Mouse (Mus musculus): Measurements from ENCODE around the gene Acan. TPM values are rescaled to one million over a fixed set of nuclear protein-coding genes. Genes with fewer than 3 reads are reported as not detected.

Acan gene
- total and polyA plus RNA-seq, 3 experiments = 0.11 to 0.61 (median 0.26) TPM

- DNase-seq = peak; percentile 31 to 63
- no peak overlapping the region for H3K27ac ChIP-seq
- intact Hi-C loops (cut with DNase I) = loop anchor here (1.0 to 5.0 kb wide), 2 partner anchors 156 to 288 kb away; no protein-coding TSS in a partner anchor
- no peak overlapping the region for H3K4me3 ChIP-seq
- no peaks in the 10 kb centered on the region for H3K79me2 ChIP-seq (replicated peaks; ENCODE audit: control insufficient read depth, insufficient read depth, low read length)
- H3K4me1 ChIP-seq (ENCODE audit: control insufficient read depth, insufficient read depth, low read length) = no peaks in the 10 kb centered on the region
- 23% methylated on average over 7 of the region's 7 CpGs for WGBS
- no peak for TF ChIP-seq EP300 (IDR thresholded peaks at IDR 0.05; ENCODE audit: insufficient read depth, low read depth, low read length)
- TF ChIP-seq POLR2A (IDR thresholded peaks at IDR 0.05; ENCODE audit: insufficient read depth, low read depth, low read length) = no peak
- TF ChIP-seq CTCF (IDR thresholded peaks at IDR 0.05) = peak; percentile 84
- H3K27me3 ChIP-seq (ENCODE audit: control insufficient read depth, insufficient read depth, low read length) = no peaks in the 10 kb centered on the region
- no peaks in the 10 kb centered on the region for H3K36me3 ChIP-seq (ENCODE audit: control insufficient read depth, insufficient read depth, low read length)
- H3K9ac ChIP-seq (ENCODE audit: low read depth, low read length) = no peak overlapping the region
These were observed 27.5 kb downstream of the Acan start for GRCm38 (mm10) chr7:79080572-79081399.

- no peak for DNase-seq
- Histone ChIP-seq H3K27me3 (ENCODE audit: control insufficient read depth, insufficient read depth, low read length) (no peaks in the 10 kb centered on the region), H3K4me3 (no peak overlapping the region), H3K27ac (no peak overlapping the region), H3K36me3 (ENCODE audit: control insufficient read depth, insufficient read depth, low read length) (no peaks in the 10 kb centered on the region), H3K4me1 (ENCODE audit: control insufficient read depth, insufficient read depth, low read length) (no peaks in the 10 kb centered on the region), H3K79me2 (replicated peaks; ENCODE audit: control insufficient read depth, insufficient read depth, low read length) (no peaks in the 10 kb centered on the region), H3K9ac (ENCODE audit: low read depth, low read length) (no peak overlapping the region)
- no peak for TF ChIP-seq EP300 (IDR thresholded peaks at IDR 0.05; ENCODE audit: insufficient read depth, low read depth, low read length)
- no peak for TF ChIP-seq POLR2A (IDR thresholded peaks at IDR 0.05; ENCODE audit: insufficient read depth, low read depth, low read length)
- TF ChIP-seq CTCF (IDR thresholded peaks at IDR 0.05) = peak; percentile 70
- intact Hi-C loops (cut with DNase I) = no loop called here
- WGBS = 71% methylated on average over 4 of the region's 4 CpGs
These were observed 35.8 kb downstream of the Acan start for GRCm38 (mm10) chr7:79089111-79089510.

DNA sequence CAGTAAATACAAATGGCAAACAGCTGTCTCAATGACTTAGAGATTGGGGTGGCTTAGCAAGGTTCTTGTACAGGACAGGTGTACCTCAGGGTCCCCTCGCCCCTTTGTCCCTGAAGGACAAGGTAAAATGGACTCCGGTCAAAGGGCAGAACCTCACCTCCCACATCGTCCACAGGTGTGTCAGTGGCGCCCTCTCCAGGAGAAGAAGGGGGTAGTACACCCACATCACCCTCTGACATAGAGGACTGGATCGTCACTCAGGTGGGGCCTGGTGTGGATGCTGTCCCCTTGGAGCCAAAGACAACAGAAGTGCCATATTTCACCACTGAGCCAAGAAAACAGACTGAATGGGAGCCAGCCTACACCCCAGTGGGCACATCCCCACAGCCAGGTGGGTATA is 43.2 kb downstream of the Acan start:
- no peak for TF ChIP-seq CTCF (IDR thresholded peaks at IDR 0.05)
- H3K27me3 ChIP-seq (ENCODE audit: control insufficient read depth, insufficient read depth, low read length) = no peaks in the 10 kb centered on the region
- no peak overlapping the region for H3K4me3 ChIP-seq
- H3K27ac ChIP-seq = no peak overlapping the region
- no peaks in the 10 kb centered on the region for H3K4me1 ChIP-seq (ENCODE audit: control insufficient read depth, insufficient read depth, low read length)
- no peaks in the 10 kb centered on the region for H3K79me2 ChIP-seq (replicated peaks; ENCODE audit: control insufficient read depth, insufficient read depth, low read length)
- WGBS = 72% methylated on average over 5 of the region's 5 CpGs
- H3K9ac ChIP-seq (ENCODE audit: low read depth, low read length) = no peak overlapping the region
- intact Hi-C loops (cut with DNase I) = no loop called here
- no peak for DNase-seq
- H3K36me3 ChIP-seq (ENCODE audit: control insufficient read depth, insufficient read depth, low read length) = no peaks in the 10 kb centered on the region

DNA sequence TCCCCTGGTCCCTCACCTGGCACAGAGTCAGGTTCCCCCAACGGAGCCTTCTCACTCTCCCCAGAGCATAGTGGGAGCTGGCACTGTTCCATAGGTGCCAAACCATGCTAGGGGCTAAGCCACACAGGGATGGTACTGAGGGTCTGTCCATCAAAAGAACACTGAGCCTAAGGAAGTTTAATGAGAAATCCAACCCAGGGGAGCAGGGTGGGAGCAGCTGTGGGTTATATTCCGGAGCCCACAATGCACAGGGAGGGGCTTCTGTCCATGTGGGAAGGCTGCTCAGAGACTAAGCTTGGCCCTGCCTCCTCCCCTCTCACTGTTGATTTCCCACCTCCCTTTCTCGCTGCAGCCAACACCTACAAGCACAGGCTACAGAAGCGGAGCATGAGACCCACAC is 60.6 kb downstream of the Acan start:
- no peak for DNase-seq
- no peaks in the 10 kb centered on the region for H3K79me2 ChIP-seq (replicated peaks; ENCODE audit: control insufficient read depth, insufficient read depth, low read length)
- H3K4me3 ChIP-seq = no peak overlapping the region
- no peaks in the 10 kb centered on the region for H3K27me3 ChIP-seq (ENCODE audit: control insufficient read depth, insufficient read depth, low read length)
- H3K4me1 ChIP-seq (ENCODE audit: control insufficient read depth, insufficient read depth, low read length) = no peaks in the 10 kb centered on the region
- TF ChIP-seq POLR2A (IDR thresholded peaks at IDR 0.05; ENCODE audit: insufficient read depth, low read depth, low read length) (no peak), CTCF (IDR thresholded peaks at IDR 0.05) (no peak), EP300 (IDR thresholded peaks at IDR 0.05; ENCODE audit: insufficient read depth, low read depth, low read length) (no peak)
- 48% methylated on average over 4 of the region's 4 CpGs for WGBS
- no peak overlapping the region for H3K27ac ChIP-seq
- H3K9ac ChIP-seq (ENCODE audit: low read depth, low read length) = no peak overlapping the region
- H3K36me3 ChIP-seq (ENCODE audit: control insufficient read depth, insufficient read depth, low read length) = no peaks in the 10 kb centered on the region
- intact Hi-C loops (cut with DNase I) = no loop called here

DNA sequence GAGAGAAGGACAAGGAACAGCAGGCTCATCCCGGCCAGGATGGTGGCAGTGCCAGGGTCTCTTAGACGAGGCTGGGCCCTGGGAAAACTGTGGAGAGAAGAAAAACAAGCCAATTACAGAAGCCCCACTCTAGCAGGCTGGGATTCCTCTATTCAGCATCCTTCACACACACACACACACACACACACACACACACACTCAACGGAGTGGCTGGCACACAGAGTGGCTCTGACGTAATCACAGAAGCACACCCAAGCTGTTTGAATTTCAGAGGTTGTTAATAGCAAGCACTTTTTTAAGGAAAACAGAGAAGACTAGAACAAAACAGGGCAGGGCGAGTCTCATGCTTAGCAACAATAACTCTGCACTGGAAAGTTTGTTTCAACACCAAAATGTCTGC is 70.2 kb downstream of the Acan start:
- TF ChIP-seq POLR2A (IDR thresholded peaks at IDR 0.05; ENCODE audit: insufficient read depth, low read depth, low read length) (no peak), CTCF (IDR thresholded peaks at IDR 0.05) (no peak), EP300 (IDR thresholded peaks at IDR 0.05; ENCODE audit: insufficient read depth, low read depth, low read length) (no peak)
- no peaks in the 10 kb centered on the region for H3K27me3 ChIP-seq (ENCODE audit: control insufficient read depth, insufficient read depth, low read length)
- intact Hi-C loops (cut with DNase I) = no loop called here
- H3K79me2 ChIP-seq (replicated peaks; ENCODE audit: control insufficient read depth, insufficient read depth, low read length) = no peaks in the 10 kb centered on the region
- H3K27ac ChIP-seq = no peak overlapping the region
- no peaks in the 10 kb centered on the region for H3K36me3 ChIP-seq (ENCODE audit: control insufficient read depth, insufficient read depth, low read length)
- H3K4me3 ChIP-seq = no peak overlapping the region
- no peak for DNase-seq
- 66% methylated on average over 5 of the region's 5 CpGs for WGBS
- no peaks in the 10 kb centered on the region for H3K4me1 ChIP-seq (ENCODE audit: control insufficient read depth, insufficient read depth, low read length)
- no peak overlapping the region for H3K9ac ChIP-seq (ENCODE audit: low read depth, low read length)

- H3K36me3 ChIP-seq (ENCODE audit: control insufficient read depth, insufficient read depth, low read length) = no peaks in the 10 kb centered on the region
- intact Hi-C loops (cut with DNase I) = loop anchor here (5.0 kb wide), 1 partner anchor 208 kb away; no protein-coding TSS in a partner anchor
- H3K4me1 ChIP-seq (ENCODE audit: control insufficient read depth, insufficient read depth, low read length) = peaks cover 6% of the 10 kb centered on the region; the same call in 1 of the 2 replicates
- no peak for DNase-seq
- 42% methylated on average over 8 of the region's 8 CpGs for WGBS
- TF ChIP-seq POLR2A (IDR thresholded peaks at IDR 0.05; ENCODE audit: insufficient read depth, low read depth, low read length) = no peak
- TF ChIP-seq CTCF (IDR thresholded peaks at IDR 0.05) = peak; percentile 53
- H3K9ac ChIP-seq (ENCODE audit: low read depth, low read length) = no peak overlapping the region
- no peaks in the 10 kb centered on the region for H3K27me3 ChIP-seq (ENCODE audit: control insufficient read depth, insufficient read depth, low read length)
- no peaks in the 10 kb centered on the region for H3K79me2 ChIP-seq (replicated peaks; ENCODE audit: control insufficient read depth, insufficient read depth, low read length)
- no peak overlapping the region for H3K27ac ChIP-seq
- no peak overlapping the region for H3K4me3 ChIP-seq
These were observed 76.6 kb downstream of the Acan start for GRCm38 (mm10) chr7:79129883-79130282.
